Mouse (Mus musculus): ENCODE results near the gene Gpt2.

Gene Gpt2

GRCm38 (mm10) chr8:85492125-85492875 lies at the start of gene Gpt2:
TSS of gene Gpt2 (plus strand) at chr8:85492576.
- peak; percentile 90 for DNase-seq

- DNase-seq: no peak
Observed at GRCm38 (mm10) chr8:85444092-85444491, 48.3 kb upstream of the Gpt2 start.

- no peak for DNase-seq
Observed at GRCm38 (mm10) chr8:85445936-85446685, 46.3 kb upstream of the Gpt2 start.

DNA sequence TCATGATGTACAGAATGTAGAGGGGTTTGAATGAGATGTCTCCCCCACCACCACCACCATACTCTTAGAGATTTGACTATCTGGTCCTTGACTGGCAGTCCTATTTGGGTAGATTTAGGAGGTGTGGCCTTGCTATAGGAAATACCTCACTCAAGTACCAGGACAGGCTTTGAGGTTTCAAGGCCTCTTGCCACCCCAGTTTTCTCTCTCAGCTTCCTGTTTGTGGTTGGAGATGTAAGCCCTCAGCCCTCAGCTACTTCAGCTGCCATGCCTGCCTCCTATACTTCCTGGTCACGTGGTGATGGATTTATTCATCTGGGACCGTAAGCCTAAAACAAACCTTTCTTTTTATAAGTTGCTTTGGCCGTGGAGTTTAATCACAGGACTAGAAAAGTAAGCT lies 42.0 kb upstream of the Gpt2 start:
- DNase-seq: no peak

DNA sequence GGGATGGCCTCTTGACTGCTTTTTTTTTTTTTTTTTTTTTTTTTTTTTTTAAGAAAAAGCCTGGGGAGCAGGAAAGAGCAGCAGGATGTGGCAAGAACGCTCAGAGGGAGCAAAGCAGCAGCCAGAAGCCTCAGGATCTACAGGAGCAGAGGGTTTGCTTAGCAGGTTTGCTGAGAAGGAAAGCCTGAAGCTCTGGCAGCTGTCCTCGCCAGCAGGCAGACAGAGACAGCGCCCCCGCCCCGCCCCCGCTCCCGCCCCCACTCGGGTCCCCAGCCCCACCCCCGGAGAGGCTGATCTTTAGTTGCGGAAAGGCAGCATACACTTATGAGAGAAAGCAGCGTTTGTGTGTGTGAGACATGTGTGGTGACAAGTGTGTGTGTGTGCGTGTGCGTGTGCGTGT lies 40.0 kb upstream of the Gpt2 start:
- DNase-seq: no peak

DNA sequence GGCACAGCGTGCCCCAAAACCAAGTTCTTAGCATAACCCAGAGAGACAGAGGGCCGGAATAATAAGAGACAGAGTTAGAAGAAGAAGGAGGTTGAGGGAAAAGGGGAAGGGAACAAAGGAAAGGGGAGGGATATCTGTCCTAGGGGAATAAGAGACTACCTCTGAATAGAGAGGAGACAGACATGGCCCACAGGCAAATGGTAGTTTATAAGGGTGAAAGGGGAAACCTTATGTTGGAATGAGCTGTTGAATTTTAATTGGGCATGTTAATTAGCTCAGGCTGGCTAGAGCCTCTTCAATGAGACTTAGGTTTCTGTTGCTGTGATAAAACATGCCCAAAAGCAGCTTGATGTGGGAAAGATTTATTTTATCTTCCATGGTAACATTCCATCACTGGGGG lies 39.1 kb upstream of the Gpt2 start:
- DNase-seq: no peak

GRCm38 (mm10) chr8:85454750-85455149 lies 37.6 kb upstream of the Gpt2 start:
- DNase-seq: no peak

DNA sequence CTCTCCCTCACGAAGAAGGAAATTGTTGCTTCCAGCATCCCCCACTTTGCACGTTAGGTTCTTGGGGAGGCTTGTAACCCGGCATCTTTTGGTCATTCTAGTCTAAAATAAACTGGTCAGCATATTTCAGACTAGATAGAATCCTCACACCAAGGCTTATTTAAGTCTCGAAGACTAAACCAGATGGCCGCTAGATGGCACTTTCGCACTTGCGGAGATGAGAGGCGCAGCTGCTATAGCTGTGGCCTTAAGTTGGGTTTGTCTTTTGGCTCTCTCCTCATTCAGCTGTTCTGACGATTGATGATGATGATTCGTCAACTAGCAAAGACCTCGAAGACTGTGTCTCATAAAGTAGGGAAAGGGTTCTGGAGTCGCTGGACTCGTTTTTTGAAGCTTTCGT lies 35.8 kb upstream of the Gpt2 start:
- peak; percentile 74 for DNase-seq

GRCm38 (mm10) chr8:85459582-85459981 lies 32.8 kb upstream of the Gpt2 start:
- no peak for DNase-seq

- DNase-seq: no peak
Observed at GRCm38 (mm10) chr8:85460804-85461203, 31.6 kb upstream of the Gpt2 start.

GRCm38 (mm10) chr8:85461377-85461776 lies 31.0 kb upstream of the Gpt2 start:
- DNase-seq: peak; percentile 22

DNA sequence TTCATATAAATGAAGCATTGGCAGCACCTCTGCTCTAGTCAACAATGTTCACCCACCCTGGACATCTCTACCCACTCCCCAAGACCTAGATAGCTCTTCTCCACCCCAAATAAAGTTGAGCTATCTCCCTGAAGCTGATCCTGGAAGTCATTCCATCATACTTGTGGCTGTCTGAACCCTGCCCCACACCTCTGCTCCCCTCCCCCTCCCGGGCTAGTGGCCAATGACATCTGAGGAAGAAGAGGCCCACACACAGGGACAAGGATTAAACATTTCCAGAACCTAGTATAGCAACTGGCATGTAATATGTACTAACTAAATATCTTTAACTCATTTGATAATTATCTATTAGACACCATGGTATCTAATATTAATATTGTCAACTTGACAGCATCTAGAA lies 29.9 kb upstream of the Gpt2 start:
- no peak for DNase-seq

- no peak for DNase-seq
Observed at GRCm38 (mm10) chr8:85464316-85464715, 28.1 kb upstream of the Gpt2 start.

- no peak for DNase-seq
Observed at GRCm38 (mm10) chr8:85466056-85466455, 26.3 kb upstream of the Gpt2 start.

DNA sequence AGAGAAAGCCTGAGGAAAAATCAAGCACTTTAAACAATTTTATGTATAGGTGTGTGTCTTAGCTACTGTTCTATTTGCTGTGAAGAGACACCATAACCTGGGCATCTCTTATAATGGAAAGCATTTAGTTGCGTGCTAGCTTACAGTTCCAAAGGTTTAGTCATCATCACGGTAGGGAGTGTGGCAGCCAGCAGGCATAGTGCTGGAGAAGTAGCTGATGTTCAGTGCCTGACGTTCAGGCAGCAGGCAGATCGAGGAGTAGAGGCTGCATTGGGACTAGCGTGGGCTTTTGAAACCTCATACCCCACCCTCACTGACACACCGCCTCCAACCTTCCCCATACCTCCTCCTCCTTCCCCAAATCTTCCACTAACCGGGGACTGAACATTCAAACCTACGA lies 21.6 kb upstream of the Gpt2 start:
- no peak for DNase-seq

DNA sequence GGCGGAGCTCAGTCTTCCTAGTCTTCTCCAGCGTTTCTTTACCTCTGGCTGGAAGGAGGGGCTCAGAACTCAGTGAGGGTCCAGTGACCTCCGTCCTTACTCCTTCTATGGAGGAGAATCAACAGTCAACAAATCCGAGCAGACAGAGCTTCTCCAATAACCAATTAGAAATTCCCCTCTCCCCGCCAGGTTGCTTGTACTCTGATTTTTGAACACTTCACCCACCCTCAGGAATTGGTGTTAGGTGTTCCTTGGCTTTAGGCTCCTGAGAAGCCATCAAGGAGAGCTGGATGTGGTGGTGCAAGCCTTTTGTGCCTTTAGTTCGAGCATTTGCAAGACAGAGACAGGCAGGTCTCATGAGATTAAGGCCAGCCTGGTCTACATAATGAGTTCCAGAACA lies 19.6 kb upstream of the Gpt2 start:
- DNase-seq: no peak

GRCm38 (mm10) chr8:85473246-85473645 lies 19.1 kb upstream of the Gpt2 start:
- DNase-seq: no peak

GRCm38 (mm10) chr8:85474924-85475323 lies 17.5 kb upstream of the Gpt2 start:
- no peak for DNase-seq

DNA sequence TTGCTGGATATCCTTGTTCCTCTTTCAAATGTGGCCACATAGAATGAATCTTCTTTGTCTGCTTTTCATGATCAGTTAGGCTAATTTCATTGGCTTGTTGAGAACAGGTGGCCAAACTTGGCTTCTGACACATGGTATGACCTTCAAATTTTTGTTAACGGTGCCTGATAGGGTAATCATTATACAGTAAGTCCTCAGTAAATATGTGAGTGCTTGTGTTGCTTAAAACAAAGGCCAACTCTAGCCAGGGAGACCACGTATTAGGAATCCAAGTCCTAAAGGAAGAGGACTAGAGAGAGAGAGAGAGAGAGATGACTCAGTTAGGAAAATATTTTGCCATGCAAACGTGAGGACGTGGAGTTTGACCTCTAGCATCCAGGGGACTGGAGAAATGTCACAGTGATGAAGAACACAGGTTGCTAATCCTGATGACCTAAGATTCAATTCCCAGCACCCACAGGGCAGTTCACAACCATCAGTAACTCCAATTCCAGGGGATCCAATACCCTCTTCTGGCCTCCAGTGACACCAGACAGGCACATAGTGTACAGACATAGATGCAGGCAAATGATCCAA lies 15.3 kb upstream of the Gpt2 start:
- no peak for DNase-seq

- no peak for DNase-seq
Observed at GRCm38 (mm10) chr8:85478397-85478796, 14.0 kb upstream of the Gpt2 start.

DNA sequence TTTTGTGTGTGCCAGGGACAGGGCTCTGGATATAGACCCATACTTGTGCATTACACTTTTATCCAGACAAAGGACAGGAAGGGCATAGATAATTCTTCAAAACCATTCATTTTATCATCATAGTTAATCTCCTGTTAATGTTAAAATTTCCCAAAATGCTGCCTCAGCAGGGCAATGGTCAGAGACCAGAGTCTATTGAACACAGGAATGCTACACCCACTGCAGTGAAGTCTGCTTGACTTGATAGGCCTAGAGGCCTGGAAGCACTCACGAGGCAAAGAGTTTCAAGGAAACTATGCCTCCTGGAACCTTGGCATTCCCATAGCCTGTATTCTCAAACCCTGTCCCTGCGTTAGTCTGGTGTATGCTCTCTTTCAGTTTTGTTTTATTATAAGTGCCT lies 12.7 kb upstream of the Gpt2 start:
- no peak for DNase-seq

DNA sequence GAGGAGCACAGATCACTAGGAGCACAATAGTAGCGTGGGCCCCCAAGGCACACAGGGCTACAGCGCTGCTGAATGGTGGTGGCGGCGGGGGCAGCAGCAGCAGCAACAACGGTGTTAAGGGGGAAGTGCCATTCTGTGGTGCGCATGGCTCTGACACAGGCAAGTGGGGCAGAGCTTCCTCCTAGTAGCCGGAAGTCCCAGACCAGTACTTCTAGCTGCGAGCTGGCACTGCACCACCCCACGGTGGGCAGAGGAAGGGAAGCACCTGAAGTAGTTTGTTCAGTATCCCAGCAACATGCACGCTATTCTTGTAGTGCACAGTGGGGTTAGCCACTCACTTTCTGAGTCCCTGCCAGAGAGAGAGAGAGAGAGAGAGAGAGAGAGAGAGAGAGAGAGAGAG lies 10.5 kb upstream of the Gpt2 start:
- DNase-seq: peak; percentile 57

DNA sequence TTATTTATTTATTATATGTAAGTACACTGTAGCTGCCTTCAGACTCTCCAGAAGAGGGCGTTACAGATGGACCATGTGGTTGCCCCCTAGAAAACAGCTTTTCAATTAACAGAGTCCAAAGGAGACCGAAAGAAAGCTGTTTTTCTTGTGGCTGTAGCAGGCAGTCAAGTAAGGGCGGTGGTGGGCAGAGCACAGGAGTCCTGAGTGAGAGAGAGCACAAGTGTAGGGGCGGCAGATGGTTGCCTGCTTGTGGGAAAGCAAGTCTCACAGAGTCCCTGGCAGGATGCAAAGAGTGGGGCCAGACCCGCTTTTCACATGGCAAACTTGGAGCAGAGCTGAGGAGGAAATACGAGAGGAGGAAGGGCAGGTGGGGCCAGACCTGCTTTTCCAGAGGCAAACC lies 9.9 kb upstream of the Gpt2 start:
- no peak for DNase-seq

- DNase-seq: no peak
Observed at GRCm38 (mm10) chr8:85487906-85488620, 4.3 kb upstream of the Gpt2 start.

All from lung, postnatal 14 days (tissue).